13 mouse cellular contexts compared by ENCODE assay signal in the genomic region with DNA sequence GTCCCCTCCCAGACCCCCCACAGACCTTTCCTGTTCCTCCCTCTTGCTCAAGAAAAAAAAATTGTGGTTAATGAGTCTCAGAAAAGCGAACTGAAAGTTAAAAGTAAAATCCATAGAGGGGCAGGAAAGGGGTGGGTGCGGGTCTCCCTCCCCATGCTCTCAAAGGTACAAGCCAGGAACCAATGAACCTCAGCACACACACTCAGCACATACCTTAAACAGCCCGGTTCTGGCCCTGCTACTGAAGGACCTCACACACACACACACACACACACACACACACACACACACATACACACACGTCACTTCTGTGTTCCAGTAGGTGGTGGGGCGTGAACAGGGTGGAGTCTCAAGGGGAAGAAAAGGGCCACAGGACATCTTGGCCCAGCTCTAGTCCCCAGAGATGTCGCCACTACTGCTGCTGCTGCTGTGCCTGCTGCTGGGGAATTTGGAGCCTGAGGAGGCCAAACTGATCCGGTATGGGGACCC. TPM values are rescaled to one million over a fixed set of nuclear protein-coding genes. Genes with fewer than 3 reads are reported as not detected.
A peak's percentile ranks its signal among the peaks of the same experiment; 100 is the strongest.
DNase-seq lines count a peak whose midpoint lies in the region; ATAC-seq and TF ChIP-seq lines count a peak whose summit lies in the region.
"Had no signal": no experiment of that assay in that cellular context is flagged by ENCODE, and none has a peak within 500 bp of the region (broad histone marks: within the 10 kb centered on the region; RNA-seq: fewer than 3 reads in every experiment).

Gene Napsa, plus strand, starts transcription at position 168 of the 489 bp plus-strand sequence.

- peak; percentile 89 for TF ChIP-seq EP300 in lung, postnatal 0 days (IDR thresholded peaks at IDR 0.05)

- no peaks in the 10 kb centered on the region for H3K4me1 ChIP-seq in lung, postnatal 0 days (ENCODE audit: insufficient read depth, low read depth, low read length)
- H3K4me1 ChIP-seq in spleen, adult 2 months (ENCODE audit: control insufficient read depth, insufficient read depth, insufficient read length): peaks cover 18% of the 10 kb centered on the region; the same call in 1 of the 2 replicates
- H3K4me1 ChIP-seq: heart, embryonic 15.5 days; midbrain, embryonic 15.5 days had no signal

- peak; percentile 91 for DNase-seq in heart, adult 11 months
- no peak for DNase-seq in heart, postnatal 10 days
- DNase-seq in kidney, adult 18-20 months: peak; percentile 67
- DNase-seq in lung, postnatal 0 days (ENCODE audit: low spot score): peak; percentile 90
- DNase-seq in spleen, adult 2 months (ENCODE audit: low read depth in 1 of 2, low spot score in 2 of 2): peak; percentile 86 to 90
- DNase-seq in embryo, embryonic 9.5 days (ENCODE audit: extremely low spot score): no peak
- DNase-seq in layer of hippocampus, adult 11-12 months (ENCODE audit: low spot score): no peak
- no peak for DNase-seq in cerebellum, adult 8-10 months
- DNase-seq: adrenal gland, adult 2 months; cerebellum, postnatal 14 days; layer of hippocampus, postnatal 36 days had no signal

- peak within 1 kb of the TSS; percentile 41 for H3K4me2 ChIP-seq in lung, postnatal 0 days (replicated peaks; ENCODE audit: low read depth, low read length)
- H3K4me2 ChIP-seq: heart, embryonic 15.5 days; midbrain, embryonic 15.5 days had no signal

- WGBS in lung, postnatal 0 days: 20% methylated on average over 7 of the region's 7 CpGs
- WGBS in spleen, adult 2 months: 13% methylated on average over 7 of the region's 7 CpGs

- intact Hi-C loops in heart, postnatal 10 days (cut with DNase I): no loop called here

- H3K9me3 ChIP-seq in lung, postnatal 0 days (ENCODE audit: low read length): no peaks in the 10 kb centered on the region
- H3K9me3 ChIP-seq: heart, embryonic 15.5 days; midbrain, embryonic 15.5 days had no signal

- H3K27ac ChIP-seq in lung, postnatal 0 days (ENCODE audit: low read length): peak within 1 kb of the TSS; percentile 72
- peak within 1 kb of the TSS; percentile 93 for H3K27ac ChIP-seq in spleen, adult 2 months (ENCODE audit: insufficient read depth, low read length)
- H3K27ac ChIP-seq: heart, embryonic 15.5 days; midbrain, embryonic 15.5 days had no signal

- no peak for TF ChIP-seq CTCF in lung, postnatal 0 days (IDR thresholded peaks at IDR 0.05)
- no peak for TF ChIP-seq CTCF in spleen, adult 2 months (IDR thresholded peaks at IDR 0.05; ENCODE audit: extremely low read depth, insufficient read depth, insufficient read length, insufficient replicate concordance)

- H3K36me3 ChIP-seq in lung, postnatal 0 days (ENCODE audit: insufficient read depth, low read length): no peaks in the 10 kb centered on the region
- H3K36me3 ChIP-seq in spleen, adult 2 months (ENCODE audit: control insufficient read depth, insufficient read depth, low read length): peaks cover 2% of the 10 kb centered on the region; the same call in 1 of the 2 replicates
- H3K36me3 ChIP-seq: heart, embryonic 15.5 days; midbrain, embryonic 15.5 days had no signal

- H3K27me3 ChIP-seq in lung, postnatal 0 days (replicated peaks; ENCODE audit: insufficient read depth, low read length): no peaks in the 10 kb centered on the region
- no peaks in the 10 kb centered on the region for H3K27me3 ChIP-seq in spleen, adult 2 months (ENCODE audit: control insufficient read depth, insufficient read depth, low read length)
- H3K27me3 ChIP-seq: midbrain, embryonic 15.5 days had no signal

- H3K9ac ChIP-seq in lung, postnatal 0 days (replicated peaks; ENCODE audit: low read depth): peak within 1 kb of the TSS; percentile 29; the same call in 1 of the 2 replicates
- H3K9ac ChIP-seq: heart, embryonic 15.5 days; midbrain, embryonic 15.5 days had no signal

- peak; percentile 91 for ATAC-seq in lung, postnatal 0 days
- ATAC-seq: midbrain, embryonic 15.5 days had no signal

- TF ChIP-seq POLR2A in spleen, adult 2 months (IDR thresholded peaks at IDR 0.05; ENCODE audit: low read depth, low read length): peak; percentile 95

- peak within 1 kb of the TSS; percentile 24 for H3K4me3 ChIP-seq in lung, postnatal 0 days (ENCODE audit: low read depth, low read length)
- peak within 1 kb of the TSS; percentile 58 for H3K4me3 ChIP-seq in spleen, adult 2 months (ENCODE audit: extremely low read depth, insufficient read depth, insufficient read length)
- H3K4me3 ChIP-seq: heart, embryonic 15.5 days; midbrain, embryonic 15.5 days had no signal

RNA-seq across cellular contexts. Expression of gene Napsa, which starts in this region (rescaled TPM):
- total RNA-seq in heart, postnatal 10 days (2021): 1 to 10 TPM in 1 of 2 experiments, under 1 TPM in 1; 0.43 to 1.4 TPM
- polyA plus RNA-seq in lung, postnatal 0 days (2015; fragmentation: Nextera tagmentation; extraction: Ambion mirVana): 824 and 832 TPM in 2 replicates
- 256 and 335 TPM in 2 replicates for polyA plus RNA-seq in spleen, adult 2 months (2012; rRNA removed)

Comparison
In these comparisons a context has a peak if more than half of its experiments do, and no peak if none do; other contexts are left out.
1. DNase-seq: peak in heart, adult 11 months (single experiment), kidney, adult 18-20 months (single experiment), lung, postnatal 0 days (single experiment) and spleen, adult 2 months (2 of 2); none in heart, postnatal 10 days (0 of 2), embryo, embryonic 9.5 days (single experiment), layer of hippocampus, adult 11-12 months (single experiment) and cerebellum, adult 8-10 months (single experiment).